Mouse (Mus musculus) heart, adult 2 months (tissue): ENCODE results near the gene Mgrn1.

ENCODE experiments used
- CTCF ChIP-seq: fragments of 200-600 bp; IDR thresholded peaks from 2 replicates; pipeline ENCODE4 v1.8.1; 2022; ENCODE audit warnings: antibody characterized with exemption, mild to moderate bottlenecking, moderate library complexity
- POLR2A ChIP-seq: fragments of 200-500 bp; IDR thresholded peaks from 2 replicates; pipeline ENCODE4 v1.6.1; 2011; ENCODE audit warnings: mild to moderate bottlenecking, low read depth, low read length, control low read depth; ENCODE audit not compliant: insufficient read depth

- TF ChIP-seq POLR2A (no peak), CTCF (no peak)
Measured at GRCm38 (mm10) chr16:4938461-4938860, 52.4 kb downstream of the Mgrn1 start, which contains the start of gene Nudt16l1.
